Mouse (Mus musculus): ENCODE measurements around the gene Timm17b.
A peak's percentile ranks its signal among the peaks of the same experiment; 100 is the strongest.

Gene Timm17b

GRCm38 (mm10) chrX:7919601-7920383 is 20.6 kb downstream of the Timm17b start, which contains the start of gene Pcsk1n:
Gene Pcsk1n (plus strand): TSS chrX:7919822.
- peak; percentile 74 for DNase-seq (ENCODE audit: low spot score)

- no peak for DNase-seq (ENCODE audit: low spot score)
Measured at GRCm38 (mm10) chrX:7922032-7922431, 22.9 kb downstream of the Timm17b start.

- DNase-seq (ENCODE audit: low spot score) = no peak
Measured at GRCm38 (mm10) chrX:7926266-7926665, 27.1 kb downstream of the Timm17b start.

GRCm38 (mm10) chrX:7927116-7927515 is 28.0 kb downstream of the Timm17b start:
- no peak for DNase-seq (ENCODE audit: low spot score)

GRCm38 (mm10) chrX:7928270-7928790 is 29.2 kb downstream of the Timm17b start, which contains the start of gene Eras:
Gene Eras (minus strand): TSS chrX:7928607.
- DNase-seq (ENCODE audit: low spot score) = no peak

GRCm38 (mm10) chrX:7936874-7937273 is 37.7 kb downstream of the Timm17b start:
- DNase-seq (ENCODE audit: low spot score) = no peak

- no peak for DNase-seq (ENCODE audit: low spot score)
Measured at GRCm38 (mm10) chrX:7937667-7938066, 38.5 kb downstream of the Timm17b start.

- DNase-seq (ENCODE audit: low spot score) = no peak
Measured at GRCm38 (mm10) chrX:7945618-7946017, 46.5 kb downstream of the Timm17b start.

GRCm38 (mm10) chrX:7947108-7947899 is 48.1 kb downstream of the Timm17b start, which contains the start of gene Hdac6:
Gene Hdac6 (minus strand): TSS chrX:7947889.
- DNase-seq (ENCODE audit: low spot score) = no peak

GRCm38 (mm10) chrX:7947900-7948492 is 48.8 kb downstream of the Timm17b start:
- DNase-seq (ENCODE audit: low spot score) = peak; percentile 95

- no peak for DNase-seq (ENCODE audit: low spot score)
Measured at GRCm38 (mm10) chrX:7950091-7950490, 50.9 kb downstream of the Timm17b start.
